Mouse (Mus musculus) gastrocnemius, adult 2 months (tissue): ENCODE measurements around the gene Kcnj6. TPM values are rescaled to one million over a fixed set of nuclear protein-coding genes. Genes with fewer than 3 reads are reported as not detected.

Source experiments
- DNase-seq: peaks from one replicate; pipeline ENCODE4 v3.0.0; 2022
- H3K27ac ChIP-seq: fragments of 200-600 bp; 2 replicates; pipeline ENCODE4 v1.8.1; 2022; ENCODE audit warnings: mild to moderate bottlenecking
- H3K4me3 ChIP-seq: fragments of 200-600 bp; 2 replicates; pipeline ENCODE4 v1.8.1; 2022; ENCODE audit warnings: mild to moderate bottlenecking, moderate library complexity
- CTCF ChIP-seq: fragments of 200-600 bp; IDR thresholded peaks from 2 replicates; pipeline ENCODE4 v1.8.1; 2022; ENCODE audit warnings: antibody characterized with exemption, mild to moderate bottlenecking, moderate library complexity
- intact Hi-C: fragments of 180-260 bp; cut with DNase I; formaldehyde crosslinking; loops from one replicate; pipeline ENCODE4 v1.15.1; 2025
- total RNA-seq, 2 experiments: library from RNA; stranded (reverse); gene quantifications; 2 replicates each; pipeline ENCODE4 v1.2.3; 2021

The Kcnj6 gene
- total RNA-seq, 2 experiments from 2014 or later, result not detected

- no peak for DNase-seq
- intact Hi-C loops, result no loop called here
- no peak for TF ChIP-seq CTCF
- Histone ChIP-seq H3K4me3 (no peak overlapping the region), H3K27ac (no peak overlapping the region)
Observed at GRCm38 (mm10) chr16:94865101-94865500, 132.4 kb downstream of the Kcnj6 start.

GRCm38 (mm10) chr16:94863475-94863874 is 134.0 kb downstream of the Kcnj6 start:
- no peak for TF ChIP-seq CTCF
- Histone ChIP-seq H3K27ac (no peak overlapping the region), H3K4me3 (no peak overlapping the region)
- intact Hi-C loops, result no loop called here
- no peak for DNase-seq

- intact Hi-C loops, result no loop called here
- no peak for DNase-seq
- H3K4me3 ChIP-seq, result no peak overlapping the region
- TF ChIP-seq CTCF, result no peak
- H3K27ac ChIP-seq, result no peak overlapping the region
Observed at GRCm38 (mm10) chr16:94855990-94856389, 141.5 kb downstream of the Kcnj6 start.

DNA sequence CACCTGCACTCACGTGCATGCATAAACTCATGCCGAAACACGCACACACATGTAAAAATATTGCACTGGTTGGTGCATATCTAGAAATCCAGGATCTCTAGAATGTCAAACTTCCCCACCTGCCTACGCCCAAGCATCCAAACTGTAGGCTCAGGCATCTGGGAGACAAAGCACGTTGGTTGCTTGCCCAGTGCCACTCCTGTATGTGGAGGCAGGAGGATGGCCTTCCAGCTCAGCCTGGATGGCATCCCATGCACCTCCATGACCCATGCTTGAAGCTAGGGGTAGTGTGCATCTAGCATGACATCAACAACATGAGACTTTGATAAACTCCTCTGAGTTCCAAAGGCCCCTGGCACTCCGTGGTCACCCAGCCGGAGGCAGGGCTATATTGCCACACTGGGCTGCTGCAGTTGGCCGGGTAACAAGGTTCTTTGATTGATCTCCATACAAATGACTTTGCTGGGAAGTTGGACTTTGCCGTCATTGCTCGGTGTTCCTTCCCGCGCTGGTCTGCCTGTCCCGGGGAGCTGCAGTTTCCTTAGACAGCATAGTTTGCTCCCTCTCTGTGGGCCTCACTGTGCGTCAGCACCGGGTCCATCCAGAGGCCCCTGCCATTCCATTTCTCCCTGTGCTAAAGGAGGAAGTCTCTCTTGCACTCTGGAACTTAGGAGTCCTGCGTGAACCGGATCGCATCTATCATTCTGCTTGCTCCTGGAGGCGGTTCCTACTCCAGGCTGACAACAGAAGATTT is 144.9 kb downstream of the Kcnj6 start:
- Histone ChIP-seq H3K4me3 (no peak overlapping the region), H3K27ac (no peak overlapping the region)
- intact Hi-C loops, result no loop called here
- no peak for TF ChIP-seq CTCF
- DNase-seq, result no peak

GRCm38 (mm10) chr16:94850393-94850792 is 147.1 kb downstream of the Kcnj6 start:
- no peak overlapping the region for H3K27ac ChIP-seq
- intact Hi-C loops, result no loop called here

GRCm38 (mm10) chr16:94845996-94846395 is 151.5 kb downstream of the Kcnj6 start:
- no peak for TF ChIP-seq CTCF
- Histone ChIP-seq H3K27ac (no peak overlapping the region), H3K4me3 (no peak overlapping the region)
- no peak for DNase-seq
- intact Hi-C loops, result no loop called here

More at GRCm38 (mm10) chr16:94850393-94850792, 147.1 kb downstream of the Kcnj6 start:
- DNase-seq, result no peak
- no peak overlapping the region for H3K4me3 ChIP-seq
- no peak for TF ChIP-seq CTCF

- no peak for DNase-seq
- intact Hi-C loops, result no loop called here
- H3K4me3 ChIP-seq, result no peak overlapping the region
- no peak for TF ChIP-seq CTCF
- no peak overlapping the region for H3K27ac ChIP-seq
Observed at GRCm38 (mm10) chr16:94844769-94845168, 152.7 kb downstream of the Kcnj6 start.

- H3K4me3 ChIP-seq, result no peak overlapping the region
- TF ChIP-seq CTCF, result no peak
- no peak for DNase-seq
- intact Hi-C loops, result no loop called here
- no peak overlapping the region for H3K27ac ChIP-seq
Observed at GRCm38 (mm10) chr16:94839398-94839797, 158.1 kb downstream of the Kcnj6 start.

DNA sequence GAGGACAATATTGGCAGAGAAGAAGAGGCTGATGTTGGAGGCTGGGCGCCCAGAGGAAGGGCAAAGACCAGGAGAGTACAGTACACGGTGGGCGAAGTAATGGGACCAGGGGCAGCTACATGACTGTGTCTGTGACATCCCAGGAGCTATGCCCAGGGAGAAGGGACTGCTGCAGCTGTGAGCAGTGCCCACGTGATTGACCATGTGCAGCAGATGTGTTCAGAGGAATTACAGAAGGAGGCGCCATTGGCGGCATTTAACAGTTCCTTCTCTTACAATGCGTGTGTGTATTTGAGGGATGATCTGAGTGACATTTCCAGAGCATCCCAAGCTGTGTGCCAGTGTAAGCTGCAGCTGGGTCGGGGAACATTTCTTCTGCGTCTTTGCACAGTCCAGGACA is 159.6 kb downstream of the Kcnj6 start:
- Histone ChIP-seq H3K4me3 (no peak overlapping the region), H3K27ac (no peak overlapping the region)
- no peak for DNase-seq
- TF ChIP-seq CTCF, result no peak
- intact Hi-C loops, result no loop called here

DNA sequence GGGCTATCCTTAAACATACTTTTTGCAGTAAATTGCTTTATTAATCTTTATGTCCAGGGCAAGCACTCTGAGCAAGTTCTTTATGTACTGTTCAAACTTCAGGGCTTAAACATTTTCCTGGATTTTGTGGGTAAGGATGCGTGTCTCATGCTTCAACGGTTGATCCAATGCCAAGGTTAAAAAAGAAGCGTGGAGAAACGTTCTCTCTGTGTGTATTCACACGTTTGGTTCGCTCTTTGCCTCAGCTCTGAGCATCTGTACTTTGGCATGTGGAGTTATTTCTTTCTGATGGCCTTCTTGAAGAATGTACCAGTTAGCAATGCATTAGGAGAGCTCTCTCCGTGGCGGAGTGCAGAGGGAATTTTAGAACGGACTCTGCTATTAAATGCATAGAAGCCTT is 163.0 kb downstream of the Kcnj6 start:
- TF ChIP-seq CTCF, result no peak
- DNase-seq, result no peak
- Histone ChIP-seq H3K4me3 (no peak overlapping the region), H3K27ac (no peak overlapping the region)
- intact Hi-C loops, result no loop called here

GRCm38 (mm10) chr16:94828166-94828565 is 169.3 kb downstream of the Kcnj6 start:
- H3K27ac ChIP-seq, result peak overlapping the region; percentile 76
- intact Hi-C loops, result no loop called here
- DNase-seq, result peak; percentile 52
- H3K4me3 ChIP-seq, result no peak overlapping the region; the same call in 1 of the 2 replicates
- TF ChIP-seq CTCF, result no peak

DNA sequence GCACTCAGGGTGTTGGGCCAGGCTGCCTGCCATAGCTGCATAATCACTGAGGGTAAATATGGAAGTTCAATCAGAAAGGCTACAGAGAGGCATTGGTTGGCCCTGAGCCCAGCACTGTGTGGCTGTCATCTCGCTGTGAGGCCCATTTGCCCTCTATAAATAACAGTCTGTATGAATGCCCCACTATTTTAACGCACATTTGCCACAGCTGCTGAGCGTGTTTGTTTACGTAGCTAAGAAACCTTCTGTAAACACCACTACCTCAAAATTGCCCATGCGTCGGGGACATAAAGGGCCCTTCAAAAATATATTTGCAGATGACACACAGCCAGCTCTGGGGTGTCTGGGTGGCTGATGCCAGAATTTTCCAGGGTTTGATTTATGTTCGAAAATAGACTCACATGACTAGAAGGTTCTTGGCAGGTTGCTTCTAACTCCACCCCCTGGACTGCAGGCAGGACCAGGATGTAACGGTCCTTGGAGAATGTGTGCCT is 170.4 kb downstream of the Kcnj6 start:
- intact Hi-C loops, result no loop called here
- Histone ChIP-seq H3K4me3 (peak overlapping the region; percentile 36), H3K27ac (peak overlapping the region; percentile 76)
- no peak for TF ChIP-seq CTCF
- DNase-seq, result peak; percentile 79

DNA sequence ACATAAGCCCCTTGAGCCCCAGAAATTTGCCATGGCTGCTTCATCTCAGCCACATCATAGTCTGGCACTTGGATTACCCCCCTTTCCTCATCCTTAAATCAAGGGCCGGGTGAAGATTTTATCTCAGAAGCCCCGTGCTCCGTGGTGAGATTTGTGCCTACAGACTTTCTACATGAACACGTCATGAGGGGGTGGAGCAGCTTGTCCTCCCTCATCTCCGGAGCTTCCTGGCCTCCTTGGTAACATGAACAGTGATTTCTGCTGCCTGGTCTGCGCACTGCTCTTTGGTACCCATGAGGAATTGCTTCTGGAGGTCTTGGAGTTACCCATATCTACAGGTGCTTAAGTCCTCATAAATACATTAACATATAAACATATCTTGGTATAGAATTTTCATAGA is 172.2 kb downstream of the Kcnj6 start:
- no peak overlapping the region for H3K27ac ChIP-seq
- TF ChIP-seq CTCF, result no peak
- no peak for DNase-seq
- H3K4me3 ChIP-seq, result no peak overlapping the region
- intact Hi-C loops, result no loop called here

GRCm38 (mm10) chr16:94822611-94823010 is 174.9 kb downstream of the Kcnj6 start:
- no peak for TF ChIP-seq CTCF
- H3K27ac ChIP-seq, result no peak overlapping the region
- intact Hi-C loops, result no loop called here
- H3K4me3 ChIP-seq, result no peak overlapping the region
- no peak for DNase-seq
